Mouse (Mus musculus): ENCODE data around the gene Dmwd.

- TF ChIP-seq GATA1 (IDR thresholded peaks at IDR 0.05; ENCODE audit: borderline replicate concordance, low read length) (no peak), FLI1 (IDR thresholded peaks at IDR 0.05; ENCODE audit: low read length) (no peak)
Observed at GRCm38 (mm10) chr7:19119631-19120429, 43.8 kb downstream of the Dmwd start, which contains the start of gene Fbxo46.

All from megakaryocyte, embryonic 14.5 days (primary cell).